Mouse (Mus musculus): ENCODE measurements around the gene Npepl1.
A peak's percentile ranks its signal among the peaks of the same experiment; 100 is the strongest.

Gene Npepl1

DNA sequence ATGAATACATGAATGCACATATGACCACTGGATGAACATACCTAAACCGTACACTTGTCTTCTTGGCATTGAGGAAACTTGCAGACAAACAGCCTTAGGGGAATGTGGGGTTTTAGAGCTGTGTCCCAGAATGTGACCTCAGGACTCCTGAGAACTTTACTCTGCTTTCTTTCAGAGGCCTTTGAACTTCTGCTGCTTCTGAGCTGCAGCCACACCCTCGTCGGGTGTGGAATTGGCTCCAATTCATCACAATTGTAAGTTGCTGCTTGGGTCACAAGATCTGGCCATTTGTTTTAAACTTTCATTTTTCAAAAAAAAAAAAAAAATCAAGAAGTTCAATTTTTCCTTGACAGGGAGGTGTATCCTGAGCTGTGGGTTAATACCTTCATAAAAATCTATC, 2.8 kb upstream of the Npepl1 start:
- no peak for DNase-seq (ENCODE audit: low spot score in 2 of 2)

DNA sequence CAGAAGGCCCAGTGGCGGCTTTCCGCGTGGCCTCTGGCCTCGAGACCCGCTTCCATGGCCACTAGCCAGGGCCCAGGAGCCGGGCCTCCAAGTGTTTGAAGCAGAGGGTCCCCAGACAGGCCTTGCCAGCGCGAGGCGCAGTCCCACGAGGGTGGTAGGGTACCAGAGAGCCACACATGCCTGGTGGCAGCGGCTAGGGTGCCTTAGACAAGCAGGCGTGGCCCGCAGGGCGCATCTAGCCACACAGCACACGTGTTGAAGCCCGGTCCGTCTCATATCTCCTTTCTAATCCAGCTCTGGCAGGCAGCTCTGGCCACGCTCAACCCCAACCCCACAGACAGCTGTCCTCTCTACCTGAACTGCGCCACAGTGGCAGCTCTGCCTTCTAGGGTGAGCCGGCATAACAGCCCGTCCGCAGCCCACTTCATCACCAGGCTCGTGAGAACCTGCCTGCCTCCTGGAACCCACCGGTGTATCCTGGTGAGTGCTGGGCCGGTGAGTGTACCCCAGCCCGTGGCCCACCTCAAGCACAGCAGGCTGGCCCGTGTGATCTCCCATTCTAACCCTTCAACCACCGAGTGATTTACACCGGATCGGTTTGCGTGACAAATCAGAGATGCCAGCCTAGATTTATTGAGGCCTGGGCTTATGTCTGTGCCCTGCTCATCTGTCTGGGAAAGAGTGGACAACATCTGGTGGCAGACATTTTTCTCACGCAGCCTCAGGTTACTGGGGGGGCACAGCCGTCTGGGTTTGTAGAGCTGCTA, 817 bp downstream of the Npepl1 start:
- DNase-seq (ENCODE audit: low spot score in 2 of 2) = no peak

DNA sequence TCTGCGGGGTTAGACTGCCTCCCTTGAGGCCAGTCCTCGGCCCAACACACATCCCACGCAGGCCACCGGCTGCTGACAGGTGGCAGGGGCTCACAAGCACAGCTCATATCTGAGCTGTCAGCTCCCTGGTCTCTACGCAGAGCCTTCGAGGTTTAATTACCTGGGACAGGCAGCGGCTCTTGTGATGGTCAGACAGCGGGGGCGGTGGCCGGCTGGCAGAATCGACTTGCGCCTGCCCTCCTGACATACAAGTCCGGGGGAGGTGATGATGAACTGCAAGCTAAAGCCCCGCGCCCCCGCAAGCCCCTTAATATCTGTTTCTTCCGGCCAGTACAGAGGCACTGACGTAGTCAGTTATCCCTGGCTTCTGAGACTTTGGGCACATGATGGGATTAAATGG, 2.8 kb downstream of the Npepl1 start:
- DNase-seq (ENCODE audit: low spot score in 2 of 2) = no peak

DNA sequence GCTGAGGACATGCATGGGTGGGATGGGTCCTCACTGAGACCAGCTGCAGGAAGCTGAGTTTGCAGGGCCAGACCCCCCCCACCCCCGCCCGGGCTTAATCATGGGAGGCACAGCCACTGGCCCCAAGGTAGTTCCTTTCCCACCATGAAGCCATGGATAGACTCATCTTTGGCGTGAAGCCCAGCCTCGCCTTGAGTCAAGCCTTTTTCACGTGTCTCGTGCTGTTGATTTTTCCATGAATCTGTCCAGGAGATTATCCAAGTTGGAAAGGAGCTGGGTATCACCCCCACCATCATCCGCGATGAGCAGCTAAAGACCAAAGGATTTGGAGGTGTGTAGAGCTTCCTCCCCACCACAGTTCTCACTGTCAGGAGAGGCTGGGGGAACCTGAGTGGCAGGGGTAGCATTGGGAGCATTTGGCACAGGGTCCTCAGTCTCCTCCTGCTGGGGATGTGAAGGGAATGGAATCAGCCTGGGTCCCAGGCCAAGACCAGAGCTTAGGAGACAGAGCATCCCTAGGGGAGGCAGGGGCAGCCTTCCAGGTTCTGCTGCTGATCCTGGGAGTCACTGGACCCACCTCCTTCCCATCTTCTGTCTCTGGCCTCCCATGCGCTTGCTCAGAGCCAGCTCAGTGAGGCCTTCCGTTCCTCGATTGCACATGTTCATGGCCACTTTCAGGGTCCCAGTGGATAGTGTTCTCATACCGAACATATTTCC, 4.2 kb downstream of the Npepl1 start:
- DNase-seq (ENCODE audit: low spot score in 2 of 2) = no peak

DNA sequence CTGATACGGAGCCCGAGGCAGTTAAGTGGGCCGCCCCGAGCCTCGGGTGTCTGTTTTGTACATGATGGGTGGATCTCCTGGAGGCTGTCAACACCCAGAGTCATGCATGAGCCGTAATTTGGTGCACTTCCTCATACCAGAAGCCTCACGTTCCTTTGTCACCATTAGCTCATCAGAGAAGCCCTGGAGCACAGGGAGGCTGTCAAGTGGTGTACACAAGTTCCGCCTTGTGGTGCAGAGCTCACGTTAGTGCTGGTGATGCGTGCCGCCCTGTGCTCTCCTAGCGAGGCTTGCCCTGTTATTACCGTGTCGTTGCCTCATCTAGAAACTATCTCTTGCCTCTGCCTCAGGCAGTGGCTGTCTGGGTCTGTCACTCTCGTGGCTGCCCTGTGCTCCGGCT, 6.8 kb downstream of the Npepl1 start:
- no peak for DNase-seq (ENCODE audit: low spot score in 2 of 2)

DNA sequence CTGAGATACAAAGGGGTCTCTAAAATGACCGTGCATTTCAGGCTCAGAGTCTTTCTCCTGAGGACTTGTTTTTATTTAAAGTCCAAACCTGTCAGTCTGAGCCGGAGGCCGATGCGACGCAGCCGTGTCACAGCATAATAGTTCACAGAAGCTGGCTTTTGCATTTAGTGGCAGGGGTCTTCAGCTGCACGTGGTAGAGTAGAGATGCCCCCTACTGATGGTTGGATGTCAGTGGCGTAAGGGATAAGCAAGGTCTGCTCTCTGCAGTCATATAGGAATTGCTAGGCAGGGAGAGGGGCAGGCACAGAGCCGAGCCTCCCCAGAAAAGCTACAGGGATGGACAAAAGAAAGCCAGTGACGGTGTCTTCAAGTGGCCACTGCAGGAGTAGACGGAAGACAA, 8.0 kb downstream of the Npepl1 start:
- peak in 1 of 2 experiments; percentile 19 for DNase-seq (ENCODE audit: low spot score in 2 of 2)

DNA sequence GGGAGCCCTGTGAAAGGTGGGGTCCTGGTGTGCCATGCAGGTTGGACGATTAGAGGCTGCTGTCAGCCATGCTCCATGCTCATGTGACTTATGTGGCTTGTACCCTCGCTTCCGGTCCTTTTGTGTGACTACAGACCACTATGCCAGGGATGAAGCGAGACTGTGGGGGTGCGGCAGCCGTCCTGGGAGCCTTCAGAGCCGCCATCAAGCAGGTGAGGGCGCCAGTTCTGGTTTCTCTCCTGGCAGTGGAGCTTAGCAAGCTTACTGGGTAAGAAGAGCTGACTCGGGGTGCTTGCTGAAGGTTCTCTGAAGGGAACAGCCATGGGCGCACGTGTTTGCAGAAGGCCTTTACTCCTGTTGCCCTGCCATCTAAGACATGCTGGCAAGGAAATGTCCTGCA, 9.1 kb downstream of the Npepl1 start:
- peak in 1 of 2 experiments; percentile 7 for DNase-seq (ENCODE audit: low spot score in 2 of 2)

DNA sequence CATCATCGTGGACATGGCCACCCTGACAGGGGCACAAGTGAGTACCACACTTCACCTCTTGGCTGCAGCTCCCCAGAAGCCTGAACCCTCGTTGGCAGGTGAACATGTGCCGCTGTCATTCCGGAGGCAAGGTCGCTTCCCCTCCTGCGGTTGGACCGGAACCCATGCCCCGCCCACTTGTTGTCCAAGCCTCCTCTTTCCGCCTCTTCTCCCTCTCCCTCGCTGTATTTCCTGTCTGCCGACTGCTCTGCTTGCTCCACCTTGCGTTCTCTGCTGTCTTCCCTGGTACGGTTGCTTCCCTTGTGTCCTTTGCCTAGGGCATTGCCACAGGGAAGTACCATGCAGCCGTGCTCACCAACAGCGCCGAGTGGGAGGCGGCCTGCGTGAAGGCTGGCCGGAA, 10.5 kb downstream of the Npepl1 start:
- DNase-seq (ENCODE audit: low spot score in 2 of 2) = peak in 1 of 2 experiments; percentile 15

DNA sequence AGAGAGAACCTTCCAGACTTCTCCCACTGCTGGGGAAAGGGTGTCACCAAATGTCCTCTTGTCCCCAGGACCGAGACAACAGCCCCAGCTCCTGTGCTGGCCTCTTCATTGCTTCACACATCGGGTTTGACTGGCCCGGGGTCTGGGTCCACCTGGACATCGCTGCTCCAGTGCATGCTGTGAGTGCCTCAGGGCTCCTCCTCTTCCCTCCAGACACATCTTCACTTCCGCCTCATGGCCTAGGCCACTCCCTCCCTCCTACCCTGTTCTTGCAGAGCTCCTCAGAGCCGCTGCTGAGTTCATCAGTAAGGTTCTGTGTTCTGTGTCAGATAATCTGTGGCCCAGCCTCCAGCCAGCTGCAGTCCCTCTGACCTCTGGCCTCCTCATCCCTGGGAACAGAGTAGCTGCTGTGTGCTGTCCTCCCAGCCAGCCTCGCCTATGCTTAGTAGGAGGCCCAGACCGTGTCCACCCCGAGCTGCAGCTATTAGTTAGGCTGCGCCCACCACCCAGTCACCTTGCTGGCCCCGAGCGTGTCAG, 11.3 kb downstream of the Npepl1 start:
- DNase-seq (ENCODE audit: low spot score in 2 of 2) = peak in 1 of 2 experiments; percentile 16

DNA sequence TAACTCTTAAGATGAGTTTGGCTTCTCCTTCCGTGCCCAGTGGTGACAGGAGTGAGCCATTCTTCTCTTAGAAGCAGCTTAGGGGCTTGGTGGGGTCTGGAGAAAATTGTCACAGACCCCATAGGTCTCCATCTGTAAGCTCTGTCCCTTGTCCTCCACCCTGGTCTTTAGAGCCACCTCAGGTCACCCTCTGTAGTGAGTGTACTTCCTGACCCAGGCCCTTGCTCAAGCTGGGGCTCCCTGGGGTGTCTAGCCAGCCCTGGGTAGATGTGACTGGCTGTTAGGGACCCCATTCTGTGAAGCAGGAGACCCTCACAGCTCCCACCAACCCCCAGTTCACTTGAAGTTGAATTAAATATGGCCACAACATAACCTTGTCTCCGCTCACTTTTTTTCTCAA, 12.2 kb downstream of the Npepl1 start:
- DNase-seq (ENCODE audit: low spot score in 2 of 2) = no peak

DNA sequence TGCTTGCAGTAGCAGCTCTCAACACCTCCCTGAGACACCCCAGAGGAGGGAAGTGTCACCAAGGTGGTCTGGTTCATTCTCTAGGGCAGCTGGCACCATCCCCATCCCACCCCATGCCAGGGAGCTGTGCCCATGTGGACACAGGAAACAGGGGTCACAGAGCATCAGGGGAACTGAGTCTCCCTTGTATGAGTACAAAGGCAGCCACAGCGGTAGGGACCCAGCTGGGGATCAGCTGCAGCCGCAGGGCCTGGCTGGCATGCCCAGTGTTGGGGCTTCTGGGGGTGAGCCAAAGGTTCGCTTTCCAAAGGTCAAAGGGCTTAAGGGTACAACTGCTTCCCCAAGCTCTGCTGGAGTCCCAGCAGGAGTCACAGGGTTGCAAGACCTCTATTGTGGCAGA, 13.6 kb downstream of the Npepl1 start:
- no peak for DNase-seq (ENCODE audit: low spot score in 2 of 2)

DNA sequence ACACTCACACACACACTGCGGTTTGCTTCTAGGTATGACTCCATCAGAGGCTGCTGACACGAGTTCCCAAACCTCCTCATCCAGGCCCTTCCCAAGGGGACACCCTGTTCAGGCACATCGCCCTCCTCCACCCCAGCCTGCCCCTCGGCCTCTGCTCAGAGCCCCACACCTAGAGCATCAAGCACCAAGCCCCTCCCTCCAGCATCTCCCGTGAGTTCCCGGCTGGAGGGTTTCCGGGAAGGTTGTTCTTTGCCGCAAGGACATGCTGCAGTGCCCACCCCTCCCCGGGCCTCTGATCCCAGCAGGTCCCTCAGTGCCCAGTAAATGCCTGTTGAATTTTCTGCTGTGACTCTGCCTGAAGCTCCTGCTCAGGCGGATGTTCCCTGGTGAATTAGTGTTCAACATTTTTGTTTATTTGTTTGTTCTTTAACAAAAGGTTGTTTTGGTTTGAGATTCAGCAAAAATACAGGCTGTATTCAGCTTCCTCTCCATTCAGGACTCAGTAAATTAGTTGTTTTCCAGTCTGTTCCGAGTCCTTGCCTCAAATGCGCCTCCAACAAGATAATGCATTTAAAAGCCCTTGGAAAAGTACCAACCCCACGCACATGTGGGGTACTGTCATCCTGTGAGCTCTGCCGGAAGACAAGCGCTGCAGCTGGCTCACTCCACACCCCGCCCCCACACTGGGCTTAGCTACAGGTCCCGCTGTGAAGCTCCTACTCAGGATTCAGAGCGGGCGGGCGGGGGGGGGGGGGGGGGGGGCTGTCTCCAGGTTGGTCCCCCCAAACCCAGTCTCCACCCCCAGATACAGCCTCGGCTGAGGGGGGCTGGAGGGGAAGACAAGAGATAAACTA, 16.6 kb downstream of the Npepl1 start:
- DNase-seq (ENCODE audit: low spot score in 2 of 2) = peak; percentile 22 to 50

DNA sequence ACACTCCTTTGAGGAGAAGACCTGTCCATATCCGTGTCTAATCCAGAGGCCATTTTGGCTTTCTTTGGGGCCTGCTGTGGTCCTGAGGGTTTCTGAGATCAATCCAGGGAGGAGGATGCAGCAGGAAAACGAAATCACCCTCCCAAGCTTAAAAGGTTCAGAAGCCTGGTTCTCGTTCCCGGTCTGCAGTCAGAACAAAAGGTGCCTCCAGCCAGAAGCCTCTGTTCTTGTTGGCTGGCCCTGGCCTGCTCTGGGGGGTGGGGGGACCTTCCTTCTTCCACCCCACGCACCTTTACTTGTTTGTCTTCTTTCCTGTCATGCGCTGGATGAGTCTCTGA, 17.2 kb downstream of the Npepl1 start:
- DNase-seq (ENCODE audit: low spot score in 2 of 2) = peak in 1 of 2 experiments; percentile 12

DNA sequence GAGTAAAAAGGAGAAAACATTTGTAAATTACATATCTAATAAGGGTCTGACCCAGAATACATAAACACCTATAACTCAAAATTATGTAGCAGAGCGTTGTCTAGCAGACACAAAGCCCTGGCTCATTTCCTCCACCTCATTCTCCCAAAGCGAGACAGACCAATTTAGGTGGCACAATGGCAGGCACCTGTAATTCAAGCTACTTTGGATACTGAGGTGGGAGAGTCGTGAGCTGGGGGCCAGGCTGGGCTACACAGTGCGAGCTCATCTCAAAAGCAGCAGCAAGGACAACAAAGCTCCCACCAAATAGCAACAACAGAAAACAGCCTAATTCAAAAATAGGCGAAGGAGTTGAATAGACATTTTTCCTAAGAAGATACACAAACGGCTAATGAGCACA, 18.8 kb downstream of the Npepl1 start:
- DNase-seq (ENCODE audit: low spot score in 2 of 2) = no peak

DNA sequence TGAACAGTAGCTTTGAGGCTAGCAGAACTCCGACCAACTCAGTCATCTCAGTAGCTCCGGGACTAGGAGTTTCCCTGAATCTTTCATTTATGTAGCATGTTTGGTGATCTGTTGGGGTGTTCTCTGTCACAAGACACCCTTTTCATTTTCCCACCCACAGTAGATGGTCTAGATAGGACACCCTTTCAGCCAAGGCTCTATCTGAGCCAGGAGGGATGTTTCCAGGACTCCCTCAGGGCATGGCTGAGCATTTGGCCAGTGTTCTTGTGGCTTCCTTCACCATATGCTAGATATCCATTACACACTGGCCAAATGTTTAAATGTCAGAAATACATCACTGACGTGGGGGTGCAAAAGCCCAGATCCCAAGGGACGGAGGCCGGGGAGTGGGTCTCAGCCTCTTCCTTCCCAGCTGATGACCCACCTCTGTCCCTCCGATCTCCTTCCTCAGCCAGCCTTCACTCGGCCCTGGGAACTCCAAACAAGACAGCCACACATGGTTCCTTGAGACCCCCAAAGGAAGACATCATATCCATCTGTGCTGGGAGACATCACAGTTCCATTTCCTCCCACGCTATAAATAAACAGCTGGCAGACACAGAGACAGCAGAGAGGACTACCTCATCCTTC, 20.4 kb downstream of the Npepl1 start:
- no peak for DNase-seq (ENCODE audit: low spot score in 2 of 2)

DNA sequence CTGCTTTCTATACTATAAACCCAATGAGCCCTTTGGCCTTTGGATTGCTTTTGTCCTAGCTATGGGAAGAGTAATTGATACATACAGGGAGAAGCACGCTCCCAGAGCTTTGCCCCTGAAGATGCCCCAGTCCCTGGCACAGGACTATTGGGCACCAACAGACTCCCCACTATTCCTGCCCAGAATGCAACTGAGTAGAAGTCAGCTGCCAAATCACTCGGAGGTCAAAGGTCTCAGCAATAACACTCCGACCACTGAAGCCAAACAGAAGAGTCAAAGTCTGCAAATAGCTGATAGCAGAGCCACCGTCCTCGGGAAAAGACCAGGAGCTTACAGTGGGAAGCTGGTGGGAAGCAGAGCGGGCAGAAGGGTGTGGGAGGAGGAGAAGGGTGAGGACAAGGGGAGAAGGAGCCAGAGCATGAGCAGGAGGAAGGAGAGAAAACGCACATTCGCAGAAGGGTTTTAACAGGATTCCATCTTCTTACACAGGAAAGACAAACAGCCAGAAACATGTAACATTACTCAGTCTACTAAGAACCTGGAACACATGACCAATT, 22.3 kb downstream of the Npepl1 start:
- DNase-seq (ENCODE audit: low spot score in 2 of 2) = no peak

DNA sequence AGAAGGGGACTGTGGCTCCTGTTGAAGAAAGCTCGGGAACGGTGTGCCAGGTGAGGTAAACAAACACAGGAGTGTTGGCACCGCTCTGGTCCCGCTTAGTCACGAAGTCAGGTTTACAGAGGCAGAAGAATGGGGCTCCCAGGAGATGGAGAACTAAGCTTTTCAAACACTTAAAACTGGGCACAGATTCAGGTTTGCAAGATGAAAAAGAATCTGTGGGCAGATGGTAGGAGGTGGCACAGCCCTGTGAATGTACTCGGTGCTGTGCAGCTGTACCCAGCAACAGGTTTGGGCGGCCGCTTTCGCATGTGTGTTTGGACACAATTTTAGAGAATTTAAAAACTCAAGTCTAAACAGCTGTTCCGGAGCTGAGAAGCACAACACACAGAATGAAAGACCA, 48.9 kb downstream of the Npepl1 start:
- no peak for DNase-seq (ENCODE audit: low spot score in 2 of 2)

DNA sequence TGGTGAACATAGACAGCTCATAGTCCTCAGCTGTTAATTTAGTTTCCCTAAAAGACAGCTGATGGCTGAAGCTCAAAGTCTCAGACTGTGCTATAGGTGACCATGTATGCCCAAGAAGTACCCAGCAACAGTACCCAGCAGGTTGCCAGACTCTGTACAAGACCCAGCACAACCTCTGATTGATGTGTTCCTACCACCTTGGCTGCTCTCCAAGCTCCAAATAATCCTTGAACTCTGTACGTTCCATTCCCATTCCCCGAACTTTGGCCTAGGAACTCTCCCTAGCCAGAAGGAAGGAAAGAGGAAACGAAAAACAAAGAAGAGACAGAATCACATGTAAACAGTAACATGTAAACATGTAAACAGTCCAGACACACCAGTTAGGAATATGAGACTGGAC, 50.3 kb downstream of the Npepl1 start:
- DNase-seq (ENCODE audit: low spot score in 2 of 2) = no peak

All from cerebellum, postnatal 4 days (tissue).